Mouse (Mus musculus) lung, embryonic 16.5 days (tissue): ENCODE data around the gene Ebna1bp2. TPM values are rescaled to one million over a fixed set of nuclear protein-coding genes. Genes with fewer than 3 reads are reported as not detected.

Experiments
- polyA plus RNA-seq: library from polyadenylated mRNA; unstranded; fragments of >200 nt; fragmentation: Nextera tagmentation; extraction: Ambion mirVana; gene quantifications from 2 replicates; pipeline ENCODE4 v1.2.1, GENCODE M21; 2015

The Ebna1bp2 gene
- polyA plus RNA-seq, 1 experiment from 2014 or later, result 125 TPM

Other genes starting within 250 kb of the Ebna1bp2 start
- 5.8 and 6.3 TPM in 2 replicates for gene Szt2, start 211.5 kb upstream of the Ebna1bp2 start, polyA plus RNA-seq
- 87.8 and 90.1 TPM in 2 replicates for gene Med8, start 211.5 kb upstream of the Ebna1bp2 start, polyA plus RNA-seq
- 111 and 116 TPM in 2 replicates for gene Elovl1, start 192.7 kb upstream of the Ebna1bp2 start, polyA plus RNA-seq
- gene Cdc20, start 183.4 kb upstream of the Ebna1bp2 start, polyA plus RNA-seq, result 292 TPM in 2 replicates
- gene Mpl, start 163.3 kb upstream of the Ebna1bp2 start, polyA plus RNA-seq, result 0.67 and 0.83 TPM in 2 replicates
- 99.4 and 102 TPM in 2 replicates for gene Tie1, start 130.7 kb upstream of the Ebna1bp2 start, polyA plus RNA-seq
- gene 2610528J11Rik, start 93.8 kb upstream of the Ebna1bp2 start, polyA plus RNA-seq, result 18.8 and 21.1 TPM in 2 replicates
- 8.0 and 8.4 TPM in 2 replicates for gene Tmem125, start 76.8 kb upstream of the Ebna1bp2 start, polyA plus RNA-seq
- gene Cfap57, start within 50 bp of the Ebna1bp2 start, polyA plus RNA-seq, result 1.3 and 1.6 TPM in 2 replicates
- not detected in 2 replicates for gene Olfr62, start 38.2 kb downstream of the Ebna1bp2 start, polyA plus RNA-seq
- 0.50 and 0.59 TPM in 2 replicates for gene Olfr1342, start 72.0 kb downstream of the Ebna1bp2 start, polyA plus RNA-seq
- not detected in 2 replicates for gene Olfr1341, start 82.7 kb downstream of the Ebna1bp2 start, polyA plus RNA-seq
- not detected in 2 replicates for gene Olfr1340, start 99.3 kb downstream of the Ebna1bp2 start, polyA plus RNA-seq
- not detected in 2 replicates for gene Olfr1339, start 111.4 kb downstream of the Ebna1bp2 start, polyA plus RNA-seq
- not detected in 2 replicates for gene Olfr1338, start 137.9 kb downstream of the Ebna1bp2 start, polyA plus RNA-seq
- not detected in 2 replicates for gene Olfr1337, start 161.8 kb downstream of the Ebna1bp2 start, polyA plus RNA-seq
- gene Olfr1335, start 189.1 kb downstream of the Ebna1bp2 start, polyA plus RNA-seq, result not detected in 2 replicates
- gene Olfr1333, start 215.5 kb downstream of the Ebna1bp2 start, polyA plus RNA-seq, result not detected in 2 replicates
- not detected in 2 replicates for gene Olfr1331, start 243.8 kb downstream of the Ebna1bp2 start, polyA plus RNA-seq